Mouse (Mus musculus): Measurements from ENCODE around the gene Hist2h4. TPM values are rescaled to one million over a fixed set of nuclear protein-coding genes. Genes with fewer than 3 reads are reported as not detected.
"Not testable (repeated sequence)": the region's sequence is repeated elsewhere in the genome, so short reads cannot be mapped to it uniquely, and the experiment has no call there.

Gene Hist2h4
- polyA plus RNA-seq, 1 experiment, result 5.9 TPM

GRCm38 (mm10) chr3:96248141-96249033, 14.7 kb downstream of the Hist2h4 start:
- WGBS, result 45% methylated on average over 6 of the region's 6 CpGs
- no peak for DNase-seq (ENCODE audit: low read depth, low spot score)

DNA sequence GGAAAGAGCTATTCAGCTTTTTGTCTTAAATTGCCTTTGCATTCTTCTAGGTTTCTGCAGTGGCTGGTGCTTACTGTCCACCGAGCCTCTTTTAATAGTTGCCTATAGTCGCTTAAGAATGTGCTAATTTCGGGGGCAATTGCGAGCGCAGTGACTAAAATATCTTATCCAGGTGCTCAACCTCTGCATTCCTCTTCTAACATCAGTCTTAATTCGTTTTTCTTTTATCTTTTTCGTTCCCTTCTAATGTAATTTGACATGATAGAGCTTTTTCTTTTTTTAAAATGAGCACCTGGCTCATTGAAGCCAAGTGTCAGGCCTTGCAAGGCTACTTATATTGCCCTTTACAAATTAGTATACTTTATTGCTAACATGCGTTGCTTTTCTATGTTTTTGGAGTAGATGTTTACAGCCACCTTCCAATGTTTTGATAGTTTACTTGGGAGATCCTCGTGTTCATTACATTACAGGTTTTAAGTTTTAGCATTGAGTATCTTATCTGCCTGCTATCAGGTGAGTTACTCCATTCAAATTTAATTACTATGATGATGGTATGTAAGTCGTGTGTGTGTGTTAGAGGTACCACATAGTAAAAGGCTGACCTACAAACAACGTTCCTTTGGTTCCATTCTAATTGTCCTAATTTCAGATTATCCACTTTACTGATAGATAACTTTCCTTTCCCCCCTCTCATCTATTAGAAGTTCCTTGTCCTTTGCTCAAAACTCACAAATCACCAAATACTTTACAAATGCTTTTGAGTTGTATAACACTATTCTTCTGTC, 15.6 kb downstream of the Hist2h4 start:
- WGBS, result 17% methylated on average over 11 of the region's 11 CpGs
- DNase-seq (ENCODE audit: low read depth, low spot score), result no peak

DNA sequence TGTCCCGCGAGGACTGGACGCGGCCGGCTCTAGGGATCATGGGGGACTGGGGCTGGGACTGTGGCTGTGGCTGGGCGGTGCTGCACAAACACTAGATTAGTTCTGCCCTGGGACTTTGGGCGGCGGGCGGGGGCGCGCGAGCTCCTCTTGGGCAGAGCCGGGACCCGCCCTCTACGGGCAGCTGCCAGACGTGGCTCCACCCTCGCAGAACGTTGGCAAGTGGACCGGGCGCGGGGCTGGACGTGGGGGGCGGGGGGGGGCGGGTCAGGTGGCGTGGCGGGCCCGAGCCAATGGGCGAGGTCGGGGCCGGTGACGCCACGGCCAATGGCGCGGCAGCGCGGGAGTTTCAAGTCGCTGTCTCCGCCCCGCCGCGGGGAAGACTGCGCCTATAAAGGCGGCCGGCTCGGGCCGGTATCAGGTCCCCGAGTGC, 16.7 kb downstream of the Hist2h4 start, which contains the start of gene Hist2h3c1:
TSS of gene Hist2h3c1 (plus strand) at position 259 of the 430 bp plus-strand sequence.
- 0% methylated on average over 15 of the region's 47 CpGs for WGBS
- not testable (repeated sequence) for DNase-seq (ENCODE audit: low read depth, low spot score)

GRCm38 (mm10) chr3:96246018-96246417, 17.1 kb downstream of the Hist2h4 start:
- under 1% methylated on average over 12 of the region's 21 CpGs for WGBS
- not testable (repeated sequence) for DNase-seq (ENCODE audit: low read depth, low spot score)

DNA sequence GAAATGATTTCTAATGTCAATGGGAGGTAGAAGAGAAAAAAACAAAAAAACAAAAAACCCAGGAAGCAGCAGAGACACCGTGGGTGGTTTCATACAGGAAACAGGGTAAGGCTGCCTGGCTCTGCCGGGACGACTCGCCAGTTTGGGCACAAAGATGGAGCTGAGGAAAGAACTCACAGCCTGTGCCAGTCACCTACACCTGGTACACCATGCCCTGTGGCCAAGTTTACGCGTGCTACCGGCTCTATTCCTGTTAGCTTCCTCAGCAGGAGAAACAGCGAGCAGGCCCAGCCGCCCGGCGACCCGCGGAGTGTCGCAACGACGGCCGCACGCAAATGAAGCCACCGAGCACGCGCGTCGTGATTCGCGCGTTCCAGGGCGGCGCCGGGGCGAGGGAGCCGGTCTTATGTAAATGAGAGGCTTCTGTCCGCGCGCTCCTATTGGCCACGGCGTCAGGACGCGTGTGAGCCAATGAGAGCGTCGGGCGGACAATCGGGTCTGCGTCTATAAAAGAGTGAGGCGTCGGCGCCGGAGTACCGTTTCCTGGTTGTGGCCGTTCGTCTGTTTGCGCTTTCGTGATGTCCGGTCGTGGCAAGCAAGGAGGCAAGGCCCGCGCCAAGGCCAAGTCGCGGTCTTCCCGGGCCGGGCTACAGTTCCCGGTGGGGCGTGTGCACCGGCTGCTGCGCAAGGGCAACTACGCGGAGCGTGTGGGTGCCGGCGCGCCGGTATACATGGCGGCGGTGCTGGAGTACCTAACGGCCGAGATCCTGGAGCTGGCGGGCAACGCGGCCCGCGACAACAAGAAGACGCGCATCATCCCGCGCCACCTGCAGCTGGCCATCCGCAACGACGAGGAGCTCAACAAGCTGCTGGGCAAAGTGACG, 17.9 kb downstream of the Hist2h4 start, which contains the start of gene Hist2h2aa1:
TSS of gene Hist2h2aa1 (plus strand) at position 495 of the 884 bp plus-strand sequence.
- DNase-seq (ENCODE audit: low read depth, low spot score), result not testable (repeated sequence)
- 1% methylated on average over 39 of the region's 88 CpGs for WGBS

- no peak for DNase-seq (ENCODE audit: low read depth, low spot score)
- 36% methylated on average over 7 of the region's 7 CpGs for WGBS
Observed at GRCm38 (mm10) chr3:96243921-96244572, 19.1 kb downstream of the Hist2h4 start.

- DNase-seq (ENCODE audit: low read depth, low spot score), result no peak
- WGBS, result 80% methylated on average over 9 of the region's 9 CpGs
Observed at GRCm38 (mm10) chr3:96240799-96241197, 22.3 kb downstream of the Hist2h4 start.

GRCm38 (mm10) chr3:96239949-96240798, 22.9 kb downstream of the Hist2h4 start, which contains the start of gene Hist2h2aa2:
Hist2h2aa2 (minus strand) TSS chr3:96240276.
- not testable (repeated sequence) for DNase-seq (ENCODE audit: low read depth, low spot score)
- 2% methylated on average over 41 of the region's 85 CpGs for WGBS

- DNase-seq (ENCODE audit: low read depth, low spot score), result not testable (repeated sequence)
- under 1% methylated on average over 26 of the region's 68 CpGs for WGBS
Observed at GRCm38 (mm10) chr3:96238954-96239793, 23.9 kb downstream of the Hist2h4 start, which contains the start of gene Hist2h3c2. Hist2h3c2 (minus strand) TSS chr3:96239127.

DNA sequence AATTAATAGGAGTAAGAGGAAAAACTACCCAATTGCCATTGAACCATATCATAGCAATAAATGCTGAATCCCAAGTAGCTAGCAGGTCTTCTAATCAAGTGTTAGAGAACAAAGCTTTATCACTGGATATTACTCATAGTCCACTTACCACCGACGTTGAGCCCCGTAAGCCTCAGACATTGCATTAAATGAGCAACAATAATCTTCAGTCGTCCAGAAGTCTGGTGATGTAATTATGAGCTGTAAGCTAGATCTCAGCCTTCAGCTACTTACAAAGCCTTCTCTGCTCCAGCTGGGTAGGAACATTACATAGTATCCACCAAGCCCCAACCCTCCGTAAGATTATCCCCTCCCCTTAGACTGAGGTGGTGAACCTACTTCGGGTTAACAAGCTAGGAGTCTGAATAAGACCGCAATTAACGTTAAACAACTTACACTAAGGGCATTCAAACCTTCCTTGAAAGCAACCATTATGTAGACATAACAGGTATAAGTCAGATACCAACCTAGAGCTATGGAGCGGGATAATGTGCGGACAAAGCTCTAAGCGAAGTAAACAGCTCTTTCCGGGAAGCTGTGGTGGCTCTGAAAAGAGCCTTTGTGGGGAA, 25.1 kb downstream of the Hist2h4 start:
- DNase-seq (ENCODE audit: low read depth, low spot score), result no peak
- 5% methylated on average over 12 of the region's 12 CpGs for WGBS

- WGBS, result 35% methylated on average over 7 of the region's 7 CpGs
- DNase-seq (ENCODE audit: low read depth, low spot score), result no peak
Observed at GRCm38 (mm10) chr3:96237335-96237903, 25.7 kb downstream of the Hist2h4 start.

- DNase-seq (ENCODE audit: low read depth, low spot score), result no peak
- whole genome bisulfite sequencing, result 79% methylated on average over 4 of the region's 4 CpGs
Observed at GRCm38 (mm10) chr3:96236834-96237334, 26.2 kb downstream of the Hist2h4 start.

GRCm38 (mm10) chr3:96235836-96236235, 27.3 kb downstream of the Hist2h4 start:
- DNase-seq (ENCODE audit: low read depth, low spot score), result no peak
- WGBS, result 64% methylated on average over 3 of the region's 3 CpGs

- DNase-seq (ENCODE audit: low read depth, low spot score), result no peak
- WGBS, result 58% methylated on average over 2 of the region's 2 CpGs
Observed at GRCm38 (mm10) chr3:96234914-96235313, 28.2 kb downstream of the Hist2h4 start.

DNA sequence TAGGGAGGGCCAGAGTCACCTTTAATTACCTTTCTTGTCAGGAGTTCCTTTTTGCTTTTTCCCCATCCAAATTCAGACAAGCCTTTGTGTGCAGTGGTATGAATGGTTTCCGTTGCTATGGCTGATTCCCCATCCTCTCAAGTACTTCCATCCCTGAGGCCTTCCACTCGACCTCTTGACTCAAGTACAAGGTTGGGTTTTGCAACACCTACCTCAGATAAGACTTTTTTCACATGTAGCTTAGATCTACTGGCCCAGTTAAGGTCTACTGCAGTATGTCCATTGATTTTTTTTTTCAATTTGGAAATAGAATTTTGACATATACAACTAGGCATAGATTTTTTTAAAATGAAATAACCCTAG, 31.4 kb downstream of the Hist2h4 start:
- WGBS, result 62% methylated on average over 2 of the region's 2 CpGs
- DNase-seq (ENCODE audit: low read depth, low spot score), result no peak
